Mouse (Mus musculus): Measurements from ENCODE around the gene Palld.

DNA sequence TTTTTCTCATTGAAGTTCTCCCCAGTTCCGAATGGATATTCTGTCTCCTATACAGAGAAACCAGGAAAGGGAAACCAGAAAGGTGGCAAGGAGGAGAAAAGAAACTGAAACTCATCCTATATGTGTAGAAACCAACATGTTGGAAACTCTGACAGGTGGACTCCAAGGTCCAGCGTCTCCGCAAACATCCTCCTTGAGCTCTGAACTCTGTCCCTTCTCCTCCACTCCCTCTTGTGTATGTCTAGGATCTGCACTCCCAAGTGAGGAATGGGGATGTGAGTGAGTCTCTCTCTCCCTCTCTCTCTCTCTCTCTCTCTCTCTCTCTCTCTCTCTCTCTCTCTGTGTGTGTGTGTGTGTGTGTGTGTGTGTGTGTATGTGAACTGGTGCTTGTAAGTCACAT, 6.8 kb upstream of the Palld start:
- TF ChIP-seq TAL1 (IDR thresholded peaks at IDR 0.05; ENCODE audit: low read length) (no peak), GATA1 (IDR thresholded peaks at IDR 0.05; ENCODE audit: low read length) (no peak)
